Mouse (Mus musculus): ENCODE measurements around the gene Trim8.

- TF ChIP-seq CTCF (IDR thresholded peaks at IDR 0.05) (no peak), EP300 (IDR thresholded peaks at IDR 0.05; ENCODE audit: insufficient read depth, low read depth, low read length) (no peak), POLR2A (IDR thresholded peaks at IDR 0.05; ENCODE audit: insufficient read depth, low read depth, low read length) (no peak)
These were observed 26.4 kb downstream of the Trim8 start for GRCm38 (mm10) chr19:46527632-46528528.
